Mouse (Mus musculus) left cerebral cortex, postnatal 25 days (tissue): Measurements from ENCODE around the gene St8sia2. TPM values are rescaled to one million over a fixed set of nuclear protein-coding genes. Genes with fewer than 3 reads are reported as not detected.

Source experiments
- DNase-seq, 2 experiments: peaks; one replicate each; pipeline ENCODE4 v3.0.0; 2022; ENCODE audit warnings: low spot score in 2 of 2, mixed read lengths in 1 of 2
- intact Hi-C: fragments of 180-260 bp; cut with DNase I; formaldehyde crosslinking; loops from one replicate; pipeline ENCODE4 v1.15.1; 2025
- total RNA-seq, 2 experiments: library from RNA; stranded (reverse); gene quantifications; 2 replicates each; pipeline ENCODE4 v1.2.3; 2021

The St8sia2 gene
- total RNA-seq, 2 experiments from 2014 or later = 1.9 to 2.4 TPM

DNA sequence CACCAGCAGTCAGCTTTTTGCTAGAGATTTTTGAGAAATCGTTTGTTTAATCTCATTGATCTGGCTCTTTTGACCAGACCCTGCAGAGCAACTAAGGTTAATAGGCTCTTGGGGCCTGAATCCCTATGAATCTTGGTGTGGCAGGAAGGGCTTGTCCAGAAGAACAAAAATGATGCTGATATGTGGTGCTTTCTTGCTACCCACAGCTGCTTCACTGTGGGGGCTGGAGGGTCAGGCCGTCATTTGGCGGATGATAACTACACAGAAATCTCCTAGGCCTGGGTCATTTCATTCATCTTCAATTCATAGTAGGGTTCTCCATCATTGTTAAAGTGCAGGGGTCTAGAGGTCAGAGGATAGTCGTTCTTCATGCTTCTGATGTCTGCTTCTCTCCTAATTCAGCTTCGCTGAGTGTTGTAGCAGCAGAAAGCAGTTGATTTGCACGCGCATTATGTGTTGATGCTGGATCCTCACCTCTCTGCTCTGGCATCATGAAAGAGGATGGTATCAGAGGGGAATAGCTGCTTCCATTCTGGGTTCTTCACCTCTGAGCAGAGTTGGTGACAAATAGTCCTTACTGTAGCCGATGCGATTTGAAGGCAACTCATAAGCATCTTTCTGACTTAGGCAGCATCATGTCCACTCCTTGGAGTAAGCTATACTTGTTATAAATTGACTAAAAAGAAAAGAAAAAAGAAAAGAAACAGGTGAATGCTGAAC is 122.4 kb downstream of the St8sia2 start:
- intact Hi-C loops = no loop called here
- DNase-seq = no peak

- no peak for DNase-seq
- intact Hi-C loops = no loop called here
These were observed 123.0 kb downstream of the St8sia2 start for GRCm38 (mm10) chr7:73890466-73890865.
